Mouse (Mus musculus) C2C12 (cell line): ENCODE results near the gene Cped1. TPM values are rescaled to one million over a fixed set of nuclear protein-coding genes. Genes with fewer than 3 reads are reported as not detected.

Source experiments
- H3K27me3 ChIP-seq: one replicate; pipeline ENCODE4 v1.6.1; 2011; ENCODE audit not compliant: control insufficient read depth, insufficient read depth, insufficient read length
- H3K36me3 ChIP-seq: one replicate; pipeline ENCODE4 v1.6.1; 2011; ENCODE audit not compliant: control insufficient read depth, insufficient read depth
- H3K4me3 ChIP-seq: one replicate; pipeline ENCODE4 v1.5.1; 2011; ENCODE audit warnings: mild to moderate bottlenecking, control low read depth; ENCODE audit not compliant: poor library complexity, insufficient read depth, severe bottlenecking
- H3K79me2 ChIP-seq: one replicate; pipeline ENCODE4 v1.6.1; 2011; ENCODE audit not compliant: control insufficient read depth, insufficient read depth
- H3K79me3 ChIP-seq: one replicate; pipeline ENCODE4 v1.6.1; 2011; ENCODE audit warnings: low read depth, control low read depth
- H3ac ChIP-seq: one replicate; pipeline ENCODE3; 2011; ENCODE audit warnings: low read depth; ENCODE audit not compliant: control insufficient read depth, insufficient read length
- CEBPB ChIP-seq: IDR thresholded peaks from one replicate; pipeline ENCODE4 v1.6.1; 2011; ENCODE audit warnings: low read depth, mild to moderate bottlenecking, control low read depth, moderate library complexity
- CTCF ChIP-seq: IDR thresholded peaks from one replicate; pipeline ENCODE4 v1.5.1; 2011; ENCODE audit not compliant: control insufficient read depth, insufficient read depth, insufficient read length
- FOSL1 ChIP-seq: IDR thresholded peaks from one replicate; pipeline ENCODE4 v1.8.0; 2011; ENCODE audit warnings: mild to moderate bottlenecking, low read length; ENCODE audit not compliant: poor library complexity, insufficient read depth, severe bottlenecking
- MAX ChIP-seq: IDR thresholded peaks from one replicate; pipeline ENCODE4 v1.6.1; 2011; ENCODE audit warnings: mild to moderate bottlenecking, control low read depth
- MYOD1 ChIP-seq: IDR thresholded peaks from one replicate; pipeline ENCODE4 v1.6.1; 2011; ENCODE audit warnings: low read depth; ENCODE audit not compliant: control insufficient read depth, insufficient read length
- MYOG ChIP-seq: IDR thresholded peaks from one replicate; pipeline ENCODE4 v1.6.1; 2011; ENCODE audit not compliant: control insufficient read depth, insufficient read length; ENCODE audit errors: extremely low read depth
- USF1 ChIP-seq: IDR thresholded peaks from one replicate; pipeline ENCODE4 v1.6.1; 2011; ENCODE audit warnings: low read depth, mild to moderate bottlenecking, control low read depth, moderate library complexity
- polyA plus RNA-seq: library from polyadenylated mRNA; unstranded; fragments of >200 nt; fragmentation: generic; extraction: Trizol; gene quantifications from one replicate; pipeline ENCODE4 v1.2.1, GENCODE M21; 2012; ENCODE audit warnings: missing spikeins

Cped1 gene
- polyA plus RNA-seq, 1 experiment, result 1.2 TPM

DNA sequence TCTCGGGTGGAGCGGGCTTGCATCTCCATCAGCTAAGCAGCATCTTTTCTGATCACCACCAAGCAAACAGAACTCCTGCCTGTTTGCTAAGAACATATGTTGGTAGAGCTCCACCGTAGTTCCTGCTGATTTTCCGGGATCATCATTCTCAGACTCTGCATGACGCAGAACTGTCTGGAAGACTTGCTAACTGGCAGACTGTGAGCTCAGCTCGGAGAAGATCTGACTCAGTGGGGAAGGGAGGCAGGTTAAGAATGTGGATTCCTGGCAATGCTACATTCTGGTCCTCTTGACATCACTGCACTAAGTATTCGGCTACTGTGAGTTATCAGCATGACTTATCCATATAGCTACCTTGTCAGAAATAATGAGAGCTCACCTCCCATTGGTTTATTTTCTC lies 44.7 kb downstream of the Cped1 start:
- Histone ChIP-seq H3K36me3 (no peaks in the 10 kb centered on the region), H3K79me2 (no peaks in the 10 kb centered on the region), H3K27me3 (no peaks in the 10 kb centered on the region), H3K79me3 (no peaks in the 10 kb centered on the region), H3ac (no peak overlapping the region), H3K4me3 (no peak overlapping the region)
- no peak for TF ChIP-seq FOSL1
- TF ChIP-seq USF1, result no peak
- TF ChIP-seq MAX, result no peak
- no peak for TF ChIP-seq CTCF
- TF ChIP-seq CEBPB, result no peak
- TF ChIP-seq MYOD1, result no peak
- no peak for TF ChIP-seq MYOG

DNA sequence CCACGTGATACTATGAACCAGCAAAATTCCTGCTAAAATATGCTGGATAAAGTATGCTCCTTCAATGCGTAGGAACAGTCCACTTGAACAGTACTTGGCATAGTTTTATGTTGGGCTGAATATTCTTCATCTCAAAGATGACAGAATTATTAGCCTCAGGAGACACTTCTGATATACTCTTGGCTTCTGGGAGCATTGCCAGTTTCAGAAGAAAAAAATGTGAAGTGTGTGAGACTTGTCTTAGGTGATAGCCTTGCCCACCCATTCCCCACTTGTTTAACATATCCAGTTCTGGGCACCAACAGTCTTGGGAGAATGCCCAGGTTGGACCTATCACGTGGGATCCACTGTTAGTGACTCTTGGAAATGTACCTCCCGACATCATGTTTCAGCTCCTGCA lies 47.5 kb downstream of the Cped1 start:
- Histone ChIP-seq H3ac (no peak overlapping the region), H3K27me3 (no peaks in the 10 kb centered on the region), H3K36me3 (no peaks in the 10 kb centered on the region), H3K79me2 (no peaks in the 10 kb centered on the region), H3K79me3 (no peaks in the 10 kb centered on the region), H3K4me3 (no peak overlapping the region)
- TF ChIP-seq USF1 (no peak), MYOD1 (no peak), CTCF (no peak), MAX (no peak), CEBPB (no peak), FOSL1 (no peak)

DNA sequence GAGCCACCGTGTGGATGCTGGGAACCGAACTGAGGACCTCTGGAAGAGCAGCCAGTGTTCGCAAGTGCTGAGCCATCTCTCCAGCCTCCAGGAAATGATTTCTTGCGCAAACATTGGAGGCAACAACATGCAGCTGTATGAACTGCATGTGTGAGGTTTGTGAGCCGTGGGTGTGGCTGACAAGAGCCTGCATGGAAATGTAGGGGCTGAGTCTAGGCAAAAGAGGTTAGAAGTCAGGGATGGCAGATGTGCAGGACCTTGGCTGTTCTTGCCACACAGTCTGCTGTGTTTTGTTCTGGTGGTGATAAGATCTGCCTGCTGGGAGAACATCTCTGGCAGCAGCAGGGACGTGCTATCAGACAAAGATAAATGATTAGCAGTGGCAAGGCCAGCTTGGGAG lies 49.7 kb downstream of the Cped1 start:
- no peak for TF ChIP-seq FOSL1
- TF ChIP-seq CEBPB, result no peak
- TF ChIP-seq MYOG, result no peak
- no peak for TF ChIP-seq CTCF
- TF ChIP-seq USF1, result no peak
- TF ChIP-seq MAX, result no peak
- no peak for TF ChIP-seq MYOD1
- H3K4me3 ChIP-seq, result no peak overlapping the region
- no peaks in the 10 kb centered on the region for H3K36me3 ChIP-seq
- no peaks in the 10 kb centered on the region for H3K79me3 ChIP-seq
- no peaks in the 10 kb centered on the region for H3K27me3 ChIP-seq
- no peak overlapping the region for H3ac ChIP-seq
- no peaks in the 10 kb centered on the region for H3K79me2 ChIP-seq

DNA sequence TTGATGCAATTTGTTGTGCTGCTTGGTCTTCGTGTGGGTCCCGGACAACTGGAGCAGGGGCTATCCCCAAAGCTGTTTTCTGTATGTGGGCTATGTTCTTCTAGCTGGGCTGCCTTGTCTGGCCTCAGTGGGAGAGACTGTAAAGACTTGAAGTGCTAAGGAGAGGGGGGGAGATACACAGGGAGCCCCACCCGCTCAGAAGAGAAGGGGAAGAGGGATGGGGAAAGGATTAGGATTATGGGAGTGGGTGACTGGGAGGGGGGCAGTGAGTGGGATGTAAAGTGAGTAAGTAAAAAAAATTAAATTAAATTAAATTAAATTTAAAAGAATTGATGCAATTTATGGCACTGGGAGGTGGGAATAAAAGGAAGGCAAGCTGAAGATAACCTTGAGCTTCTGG lies 50.2 kb downstream of the Cped1 start:
- H3K27me3 ChIP-seq, result no peaks in the 10 kb centered on the region
- no peaks in the 10 kb centered on the region for H3K79me3 ChIP-seq
- no peak overlapping the region for H3K4me3 ChIP-seq
- no peak for TF ChIP-seq CEBPB
- no peak for TF ChIP-seq FOSL1
- TF ChIP-seq USF1, result no peak
- TF ChIP-seq CTCF, result no peak
- no peak for TF ChIP-seq MAX
- TF ChIP-seq MYOG, result no peak
- no peak for TF ChIP-seq MYOD1
- no peaks in the 10 kb centered on the region for H3K79me2 ChIP-seq
- no peaks in the 10 kb centered on the region for H3K36me3 ChIP-seq
- no peak overlapping the region for H3ac ChIP-seq

DNA sequence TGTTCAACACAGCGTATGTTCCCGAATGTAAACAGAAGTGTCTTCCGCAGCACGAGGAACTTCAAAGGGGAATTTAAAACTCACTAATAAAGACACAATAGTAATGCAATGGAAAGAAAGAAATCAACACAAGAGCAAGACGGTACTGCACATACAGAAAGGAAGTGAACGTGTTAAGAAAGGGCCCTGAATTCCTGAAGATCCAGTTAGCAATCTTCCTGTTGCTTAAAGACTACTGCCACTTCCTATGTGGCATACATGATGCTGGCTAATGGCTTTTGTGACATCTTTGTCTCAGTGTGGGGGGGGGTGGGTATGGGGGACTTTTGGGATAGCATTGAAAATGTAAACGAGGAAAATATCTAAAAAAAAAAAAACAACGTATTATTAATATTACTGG lies 50.7 kb downstream of the Cped1 start:
- no peak overlapping the region for H3K4me3 ChIP-seq
- TF ChIP-seq CEBPB, result no peak
- TF ChIP-seq CTCF, result no peak
- TF ChIP-seq MYOG, result no peak
- TF ChIP-seq MAX, result no peak
- TF ChIP-seq FOSL1, result no peak
- no peak for TF ChIP-seq MYOD1
- no peak for TF ChIP-seq USF1

DNA sequence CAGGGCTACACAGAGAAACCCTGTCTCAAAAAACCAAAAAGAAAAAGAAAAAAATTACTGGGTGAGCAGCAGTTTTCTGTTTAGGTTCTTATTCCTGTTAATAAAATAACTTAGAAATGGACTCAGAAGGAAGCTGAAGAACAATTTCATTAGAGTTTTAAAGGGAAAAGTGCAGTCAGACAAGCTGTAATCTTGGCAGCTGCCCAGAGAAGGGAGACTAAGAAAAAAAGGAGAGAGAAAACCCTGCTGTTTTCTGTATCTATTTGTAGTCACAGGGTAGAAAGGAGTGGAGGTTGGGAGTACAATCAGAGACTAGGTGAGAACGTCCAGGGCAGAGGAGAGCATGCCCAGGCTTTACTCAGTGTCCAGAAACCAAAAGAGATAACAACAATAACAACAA lies 51.2 kb downstream of the Cped1 start:
- H3K79me2 ChIP-seq, result no peaks in the 10 kb centered on the region
- no peak overlapping the region for H3ac ChIP-seq
- H3K4me3 ChIP-seq, result no peak overlapping the region
- TF ChIP-seq MYOG (no peak), CTCF (no peak), USF1 (no peak), FOSL1 (no peak)
- H3K79me3 ChIP-seq, result no peaks in the 10 kb centered on the region
- H3K36me3 ChIP-seq, result no peaks in the 10 kb centered on the region
- no peaks in the 10 kb centered on the region for H3K27me3 ChIP-seq

More for the DNA sequence above, 50.7 kb downstream of the Cped1 start:
- no peak overlapping the region for H3ac ChIP-seq
- no peaks in the 10 kb centered on the region for H3K79me3 ChIP-seq
- H3K79me2 ChIP-seq, result no peaks in the 10 kb centered on the region
- no peaks in the 10 kb centered on the region for H3K36me3 ChIP-seq
- H3K27me3 ChIP-seq, result no peaks in the 10 kb centered on the region
